Mouse (Mus musculus): ENCODE measurements around the gene Exosc1. TPM values are rescaled to one million over a fixed set of nuclear protein-coding genes. Genes with fewer than 3 reads are reported as not detected.

The Exosc1 gene
- total and polyA plus RNA-seq, 3 experiments, result 56.6 to 109 (median 68.6) TPM

- Histone ChIP-seq H3K36me3 (replicated peaks in 1 of 2; ENCODE audit: control insufficient read depth in 1 of 2, insufficient read depth in 1 of 2, low read length in 1 of 2) (peaks cover 0 to 12% of the 10 kb centered on the region in 2 experiments), H3K27me3 (replicated peaks) (peaks cover 24% of the 10 kb centered on the region), H3K4me3 (replicated peaks in 1 of 3; ENCODE audit: low read depth in 2 of 3, low read length in 2 of 3, poor library complexity in 1 of 3) (peak overlapping the region; percentile 52 to 83 (median 76)), H3K4me2 (ENCODE audit: insufficient read depth, low read depth, poor library complexity, severe bottlenecking) (peak overlapping the region; percentile 83), H3K79me2 (replicated peaks; ENCODE audit: control insufficient read depth, extremely low read depth, insufficient read depth, poor library complexity, severe bottlenecking) (peaks cover 17% of the 10 kb centered on the region), H3K9ac (ENCODE audit: insufficient read depth, low read depth) (peak overlapping the region; percentile 54), H3K9me3 (replicated peaks; ENCODE audit: low read length) (no peaks in the 10 kb centered on the region), H3K27ac (ENCODE audit: insufficient read depth, low read depth) (no peak overlapping the region), H3K4me1 (ENCODE audit: control insufficient read depth in 1 of 2, insufficient read depth in 2 of 2) (peaks cover 0 to 35% of the 10 kb centered on the region in 2 experiments; a peak in 2 of 4 replicates)
- TF ChIP-seq ZC3H11A (IDR thresholded peaks at IDR 0.05; ENCODE audit: low read depth, low read length), result no peak
- TF ChIP-seq UBTF (IDR thresholded peaks at IDR 0.05; ENCODE audit: low read depth, low read length), result peak; percentile 58; the same call in 1 of the 2 replicates
- no peak for TF ChIP-seq POLR2A (IDR thresholded peaks at IDR 0.05; ENCODE audit: low read depth, low read length)
- TF ChIP-seq POLR2AphosphoS2 (IDR thresholded peaks at IDR 0.05; ENCODE audit: low read depth, low read length), result no peak
- no peak for TF ChIP-seq TBP (conservative IDR thresholded peaks at IDR 0.05; ENCODE audit: low read depth, low read length)
- dilution Hi-C loops (cut with MboI; ENCODE audit: extremely low pct_ligation_motif_present, extremely low pct_unique_long_range_greater_than_20kb, low sequenced_read_pairs), result no loop called here
- in situ Hi-C loops (cut with MboI; ENCODE audit: low pct_ligation_motif_present, low pct_unique_long_range_greater_than_20kb, low sequenced_read_pairs), result no loop called here
- no peak for DNase-seq (ENCODE audit: extremely low read depth)
Observed at GRCm38 (mm10) chr19:41981931-41982790, 48.9 kb upstream of the Exosc1 start.

DNA sequence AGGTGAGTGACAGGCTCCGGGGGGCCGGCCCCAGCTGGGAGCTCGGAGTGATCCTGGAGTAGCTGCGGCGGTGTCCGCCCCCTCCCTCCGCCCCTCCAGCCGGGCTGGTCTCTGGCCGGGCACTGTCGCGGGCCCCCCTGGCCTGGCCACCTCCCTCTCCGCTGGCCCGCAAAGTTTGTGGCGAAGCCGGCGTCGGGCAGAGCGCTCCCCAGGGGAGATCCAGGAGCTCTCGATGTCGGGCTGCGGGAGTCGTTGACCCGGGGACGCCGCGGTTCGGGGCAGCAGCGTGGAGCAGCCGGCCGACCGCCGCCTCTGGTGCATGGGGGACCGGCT is 48.3 kb upstream of the Exosc1 start, which contains the start of gene Ubtd1:
Gene Ubtd1 (plus strand): TSS at position 169 of the 333 bp plus-strand sequence.
- dilution Hi-C loops (cut with MboI; ENCODE audit: extremely low pct_ligation_motif_present, extremely low pct_unique_long_range_greater_than_20kb, low sequenced_read_pairs), result no loop called here
- H3K27ac ChIP-seq (ENCODE audit: insufficient read depth, low read depth), result peak within 1 kb of the TSS; percentile 16

DNA sequence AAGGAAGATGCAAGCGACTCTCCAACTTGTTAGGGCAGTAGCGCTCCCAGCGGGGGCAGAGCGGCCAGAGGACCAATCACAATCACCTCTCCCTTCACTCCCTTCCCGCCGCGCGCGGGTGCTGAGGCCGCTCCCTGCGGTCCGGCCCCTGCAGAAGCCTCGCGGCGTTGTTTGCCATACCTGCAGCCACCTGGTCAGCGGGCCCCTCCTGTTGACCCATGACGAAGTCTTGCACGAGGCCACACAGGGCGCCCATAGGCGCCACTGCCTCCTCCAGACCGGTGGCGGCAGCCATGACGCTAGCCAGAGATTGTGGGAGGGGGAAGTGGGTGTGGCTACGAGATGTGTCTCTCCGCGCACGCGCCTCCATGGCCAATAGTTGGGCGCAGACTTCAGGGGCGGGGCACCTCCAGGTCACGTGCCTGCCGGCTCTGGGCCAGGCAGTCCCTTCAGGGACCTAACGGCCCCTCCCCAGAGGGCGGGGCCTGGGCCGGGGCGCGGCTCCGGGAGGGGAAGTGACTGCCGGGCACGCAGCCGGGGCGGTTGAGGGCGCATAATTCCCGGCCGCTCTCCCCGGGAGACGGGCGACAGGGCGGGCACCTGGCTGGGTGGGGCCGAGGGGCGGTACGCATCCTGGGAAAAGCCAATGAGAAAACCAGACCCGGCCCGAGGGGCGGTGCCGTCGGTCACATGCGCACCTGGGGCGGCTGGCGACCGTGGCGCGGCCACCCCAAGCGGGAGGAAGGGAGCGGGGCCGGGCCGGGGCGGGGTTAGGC is 47.8 kb upstream of the Exosc1 start, which contains the start of gene Mms19:
Gene Mms19 (minus strand): TSS at position 339 of the 776 bp plus-strand sequence.
- peaks cover 0 to 18% of the 10 kb centered on the region in 2 experiments for H3K36me3 ChIP-seq (replicated peaks in 1 of 2; ENCODE audit: control insufficient read depth in 1 of 2, insufficient read depth in 1 of 2, low read length in 1 of 2)
- dilution Hi-C loops (cut with MboI; ENCODE audit: extremely low pct_ligation_motif_present, extremely low pct_unique_long_range_greater_than_20kb, low sequenced_read_pairs), result no loop called here
- no peaks in the 10 kb centered on the region for H3K9me3 ChIP-seq (replicated peaks; ENCODE audit: low read length)
- peaks cover 20% of the 10 kb centered on the region for H3K79me2 ChIP-seq (replicated peaks; ENCODE audit: control insufficient read depth, extremely low read depth, insufficient read depth, poor library complexity, severe bottlenecking)
- peaks cover 24% of the 10 kb centered on the region for H3K27me3 ChIP-seq (replicated peaks)
- peak within 1 kb of the TSS; percentile 16 for H3K27ac ChIP-seq (ENCODE audit: insufficient read depth, low read depth)
- DNase-seq (ENCODE audit: extremely low read depth), result peak; percentile 98
- peak within 1 kb of the TSS; percentile 83 for H3K4me2 ChIP-seq (ENCODE audit: insufficient read depth, low read depth, poor library complexity, severe bottlenecking)
- in situ Hi-C loops (cut with MboI; ENCODE audit: low pct_ligation_motif_present, low pct_unique_long_range_greater_than_20kb, low sequenced_read_pairs), result no loop called here
- H3K4me3 ChIP-seq (replicated peaks in 1 of 3; ENCODE audit: low read depth in 2 of 3, low read length in 2 of 3, poor library complexity in 1 of 3), result peak within 1 kb of the TSS; percentile 65 to 86 (median 83)
- peaks cover 0 to 43% of the 10 kb centered on the region in 2 experiments; a peak in 2 of 4 replicates for H3K4me1 ChIP-seq (ENCODE audit: control insufficient read depth in 1 of 2, insufficient read depth in 2 of 2)
- peak within 1 kb of the TSS; percentile 54 for H3K9ac ChIP-seq (ENCODE audit: insufficient read depth, low read depth)
- TF ChIP-seq SIN3A (IDR thresholded peaks at IDR 0.05; ENCODE audit: low read length) (no peak; the same call in 1 of the 2 replicates), MXI1 (IDR thresholded peaks at IDR 0.05; ENCODE audit: low read depth, low read length) (peak; percentile 90), MAX (IDR thresholded peaks at IDR 0.05; ENCODE audit: low read length) (peak; percentile 96), PAX5 (IDR thresholded peaks at IDR 0.05; ENCODE audit: low read length) (no peak), TBP (conservative IDR thresholded peaks at IDR 0.05; ENCODE audit: low read depth, low read length) (peak; percentile 65; the same call in 1 of the 2 replicates), EP300 (IDR thresholded peaks at IDR 0.05; ENCODE audit: low read length) (no peak), JUND (conservative IDR thresholded peaks at IDR 0.05; ENCODE audit: low read depth, low read length) (no peak), MAZ (IDR thresholded peaks at IDR 0.05; ENCODE audit: low read depth, low read length) (peak; percentile 96), ZMIZ1 (IDR thresholded peaks at IDR 0.05; ENCODE audit: low read depth, low read length) (peak; percentile 80; the same call in 1 of the 2 replicates), E2F4 (IDR thresholded peaks at IDR 0.05; ENCODE audit: insufficient replicate concordance, low read depth, low read length) (no peak), NRF1 (IDR thresholded peaks at IDR 0.05; ENCODE audit: low read depth, low read length) (peak; percentile 89), SMC3 (IDR thresholded peaks at IDR 0.05; ENCODE audit: low read depth, low read length) (no peak), CHD1 (IDR thresholded peaks at IDR 0.05; ENCODE audit: low read depth, low read length) (no peak), GABPA (IDR thresholded peaks at IDR 0.05; ENCODE audit: insufficient replicate concordance, low read depth, low read length) (no peak), ETS1 (conservative IDR thresholded peaks at IDR 0.05; ENCODE audit: low read depth, low read length) (0 out of 2 replicates have a peak, but pooled peaks have one; percentile 18), POLR2AphosphoS2 (IDR thresholded peaks at IDR 0.05; ENCODE audit: low read depth, low read length) (peak; percentile 75), ZKSCAN1 (IDR thresholded peaks at IDR 0.05; ENCODE audit: borderline replicate concordance, low read depth, low read length) (no peak), POLR2A (IDR thresholded peaks at IDR 0.05; ENCODE audit: low read depth, low read length) (peak; percentile 93)

More for the DNA sequence above, 48.3 kb upstream of the Exosc1 start, which contains the start of gene Ubtd1:
- peaks cover 0 to 41% of the 10 kb centered on the region in 2 experiments; a peak in 2 of 4 replicates for H3K4me1 ChIP-seq (ENCODE audit: control insufficient read depth in 1 of 2, insufficient read depth in 2 of 2)
- peaks cover 24% of the 10 kb centered on the region for H3K27me3 ChIP-seq (replicated peaks)
- H3K9me3 ChIP-seq (replicated peaks; ENCODE audit: low read length), result no peaks in the 10 kb centered on the region
- peak within 1 kb of the TSS; percentile 65 to 86 (median 83) for H3K4me3 ChIP-seq (replicated peaks in 1 of 3; ENCODE audit: low read depth in 2 of 3, low read length in 2 of 3, poor library complexity in 1 of 3)
- peaks cover 17% of the 10 kb centered on the region for H3K79me2 ChIP-seq (replicated peaks; ENCODE audit: control insufficient read depth, extremely low read depth, insufficient read depth, poor library complexity, severe bottlenecking)
- H3K36me3 ChIP-seq (replicated peaks in 1 of 2; ENCODE audit: control insufficient read depth in 1 of 2, insufficient read depth in 1 of 2, low read length in 1 of 2), result peaks cover 0 to 16% of the 10 kb centered on the region in 2 experiments
- in situ Hi-C loops (cut with MboI; ENCODE audit: low pct_ligation_motif_present, low pct_unique_long_range_greater_than_20kb, low sequenced_read_pairs), result no loop called here
- peak within 1 kb of the TSS; percentile 83 for H3K4me2 ChIP-seq (ENCODE audit: insufficient read depth, low read depth, poor library complexity, severe bottlenecking)
- DNase-seq (ENCODE audit: extremely low read depth), result no peak
- TF ChIP-seq SIN3A (IDR thresholded peaks at IDR 0.05; ENCODE audit: low read length), result peak; percentile 37; the same call in 1 of the 2 replicates
- no peak for TF ChIP-seq ZMIZ1 (IDR thresholded peaks at IDR 0.05; ENCODE audit: low read depth, low read length)
- peak within 1 kb of the TSS; percentile 54 for H3K9ac ChIP-seq (ENCODE audit: insufficient read depth, low read depth)

Data from CH12.LX (cell line).